In genomic region chr19:11660459-11660858, GRCm38 (mm10) we compare ENCODE assay signal across 28 mouse cellular contexts. TPM values are rescaled to one million over a fixed set of nuclear protein-coding genes. Genes with fewer than 3 reads are reported as not detected.
A peak's percentile ranks its signal among the peaks of the same experiment; 100 is the strongest.
DNase-seq lines count a peak whose midpoint lies in the region; ATAC-seq lines count a peak whose summit lies in the region.
"Had no signal": no experiment of that assay in that cellular context is flagged by ENCODE, and none has a peak within 500 bp of the region (broad histone marks: within the 10 kb centered on the region; RNA-seq: fewer than 3 reads in every experiment).

Gene Oosp2, minus strand, starts transcription at chr19:11660559.

- H3K4me2 ChIP-seq in liver, embryonic 13.5 days, result 0 out of 2 replicates have a peak within 1 kb of the TSS, but pooled peaks have one; percentile 6
- no peak within 1 kb of the TSS for H3K4me2 ChIP-seq in liver, embryonic 11.5 days
- peak within 1 kb of the TSS; percentile 20 for H3K4me2 ChIP-seq in liver, embryonic 15.5 days
- H3K4me2 ChIP-seq: embryonic facial prominence, embryonic 13.5 days; embryonic facial prominence, embryonic 15.5 days; forebrain, embryonic 12.5 days had no signal

- no peak within 1 kb of the TSS for H3K9ac ChIP-seq in liver, embryonic 13.5 days
- no peak within 1 kb of the TSS for H3K9ac ChIP-seq in liver, embryonic 11.5 days (ENCODE audit: low read depth, low read length)
- H3K9ac ChIP-seq in liver, embryonic 15.5 days, result no peak within 1 kb of the TSS
- H3K9ac ChIP-seq: embryonic facial prominence, embryonic 13.5 days; embryonic facial prominence, embryonic 15.5 days; forebrain, embryonic 12.5 days had no signal

- no peaks in the 10 kb centered on the region for H3K27me3 ChIP-seq in liver, embryonic 13.5 days
- no peaks in the 10 kb centered on the region for H3K27me3 ChIP-seq in liver, embryonic 11.5 days (replicated peaks; ENCODE audit: control insufficient read depth, insufficient read depth, low read length)
- H3K27me3 ChIP-seq in liver, embryonic 15.5 days, result no peaks in the 10 kb centered on the region
- H3K27me3 ChIP-seq: embryonic facial prominence, embryonic 13.5 days; embryonic facial prominence, embryonic 15.5 days; forebrain, embryonic 12.5 days had no signal

- H3K9me3 ChIP-seq in liver, embryonic 13.5 days (replicated peaks), result no peaks in the 10 kb centered on the region
- H3K9me3 ChIP-seq in liver, embryonic 11.5 days (ENCODE audit: control insufficient read depth, low read length), result no peaks in the 10 kb centered on the region
- no peaks in the 10 kb centered on the region for H3K9me3 ChIP-seq in liver, embryonic 15.5 days (replicated peaks)
- H3K9me3 ChIP-seq: embryonic facial prominence, embryonic 13.5 days; embryonic facial prominence, embryonic 15.5 days; forebrain, embryonic 10.5 days; forebrain, embryonic 12.5 days had no signal

- WGBS in liver, embryonic 13.5 days (ENCODE audit: insufficient replicate concordance), result 80% methylated on average over 5 of the region's 5 CpGs
- 83% methylated on average over 5 of the region's 5 CpGs for WGBS in liver, embryonic 11.5 days
- WGBS in liver, embryonic 15.5 days (ENCODE audit: insufficient replicate concordance), result 77% methylated on average over 5 of the region's 5 CpGs

- no peak within 1 kb of the TSS for H3K27ac ChIP-seq in liver, embryonic 13.5 days
- no peak within 1 kb of the TSS for H3K27ac ChIP-seq in liver, embryonic 11.5 days (ENCODE audit: low read depth, low read length)
- no peak within 1 kb of the TSS for H3K27ac ChIP-seq in liver, embryonic 15.5 days (replicated peaks)
- H3K27ac ChIP-seq: embryonic facial prominence, embryonic 13.5 days; embryonic facial prominence, embryonic 15.5 days; forebrain, embryonic 10.5 days; forebrain, embryonic 12.5 days had no signal

- ATAC-seq in liver, embryonic 13.5 days (ENCODE audit: low read depth), result no peak
- ATAC-seq in liver, embryonic 11.5 days (replicated peaks; ENCODE audit: low FRiP score), result no peak
- ATAC-seq in liver, embryonic 15.5 days (ENCODE audit: insufficient read depth), result no peak
- ATAC-seq: forebrain, embryonic 14.5 days; forebrain, embryonic 16.5 days had no signal

- H3K36me3 ChIP-seq in liver, embryonic 13.5 days, result no peaks in the 10 kb centered on the region
- H3K36me3 ChIP-seq in liver, embryonic 11.5 days (ENCODE audit: control insufficient read depth, insufficient read depth, low read length), result no peaks in the 10 kb centered on the region
- no peaks in the 10 kb centered on the region for H3K36me3 ChIP-seq in liver, embryonic 15.5 days (replicated peaks)
- H3K36me3 ChIP-seq: embryonic facial prominence, embryonic 13.5 days; embryonic facial prominence, embryonic 15.5 days; forebrain, embryonic 10.5 days; forebrain, embryonic 12.5 days had no signal

- H3K4me1 ChIP-seq in liver, embryonic 13.5 days (replicated peaks), result peaks cover 12% of the 10 kb centered on the region
- H3K4me1 ChIP-seq in liver, embryonic 11.5 days (replicated peaks; ENCODE audit: control insufficient read depth, insufficient read depth, low read length), result no peaks in the 10 kb centered on the region
- 0 out of 2 replicates have a peak, but pooled peaks cover 5% of the 10 kb centered on the region for H3K4me1 ChIP-seq in liver, embryonic 15.5 days (replicated peaks)
- H3K4me1 ChIP-seq: embryonic facial prominence, embryonic 13.5 days; embryonic facial prominence, embryonic 15.5 days; forebrain, embryonic 10.5 days; forebrain, embryonic 12.5 days had no signal

- H3K4me3 ChIP-seq in liver, embryonic 13.5 days (replicated peaks), result no peak within 1 kb of the TSS
- no peak within 1 kb of the TSS for H3K4me3 ChIP-seq in liver, embryonic 11.5 days (ENCODE audit: low read depth, low read length)
- H3K4me3 ChIP-seq in liver, embryonic 15.5 days (replicated peaks), result no peak within 1 kb of the TSS
- H3K4me3 ChIP-seq: embryonic facial prominence, embryonic 13.5 days; embryonic facial prominence, embryonic 15.5 days; erythroblast, embryonic 14.5 days; forebrain, embryonic 10.5 days; forebrain, embryonic 12.5 days had no signal

- intact Hi-C loops in gastrocnemius, postnatal 36 days (cut with DNase I), result no loop called here

- DNase-seq in liver, embryonic 13.5 days, result no peak
- no peak for DNase-seq in liver, embryonic 11.5 days (ENCODE audit: low spot score)
- no peak for DNase-seq in layer of hippocampus, adult 8-10 months (ENCODE audit: low spot score in 2 of 2)
- no peak for DNase-seq in gastrocnemius, postnatal 36 days
- DNase-seq: adrenal gland, adult 2 months; adrenal gland, postnatal 10 days; adrenal gland, postnatal 25 days; cerebellum, adult 11 months; cerebellum, adult 18-20 months; cerebellum, adult 8-10 months; cerebellum, adult 9-11 months; cerebellum, postnatal 14 days; cerebellum, postnatal 36 days; embryo, embryonic 11 days had no signal

RNA-seq across cellular contexts. Expression of gene Oosp2, which starts in this region (rescaled TPM):
- 0.49 TPM in 1 of 2 replicates, not detected in the other for polyA plus RNA-seq in liver, embryonic 13.5 days (2015; fragmentation: Nextera tagmentation; extraction: Ambion mirVana)
- not detected in 2 replicates for polyA plus RNA-seq in liver, embryonic 11.5 days (2014; fragmentation: Nextera tagmentation; extraction: Ambion mirVana)
- polyA plus RNA-seq in liver, embryonic 15.5 days (2015; fragmentation: Nextera tagmentation; extraction: Ambion mirVana), result 0.17 and 0.24 TPM in 2 replicates
- total RNA-seq in layer of hippocampus, adult 8-10 months (2022), result not detected
- not detected for total RNA-seq in gastrocnemius, postnatal 36 days (2021)
- total RNA-seq: adrenal gland, postnatal 10 days; adrenal gland, postnatal 4 days; ES-E14; MEL had no signal
- polyA plus RNA-seq: adrenal gland, adult 2 months; brain, embryonic 14.5 days; C2C12; embryonic facial prominence, embryonic 11.5 days; embryonic facial prominence, embryonic 13.5 days; embryonic facial prominence, embryonic 15.5 days; erythroblast, embryonic 14.5 days; forebrain, embryonic 10.5 days; forebrain, embryonic 12.5 days; forebrain, embryonic 14.5 days; forebrain, embryonic 16.5 days had no signal
